Mouse (Mus musculus) kidney, postnatal 0 days (tissue): ENCODE data around the gene Tm9sf2. TPM values are rescaled to one million over a fixed set of nuclear protein-coding genes. Genes with fewer than 3 reads are reported as not detected.

Experiments used
- ATAC-seq: fragments of 200-750 bp; cut with Nextera tagmentation; replicated peaks from 2 replicates; pipeline ENCODE4 v1.8.0; 2017; ENCODE audit warnings: low read depth, moderate number of reproducible peaks, moderate TSS enrichment, moderate library complexity; ENCODE audit not compliant: low FRiP score
- DNase-seq: peaks from one replicate; pipeline ENCODE4 v3.0.0-alpha.2; 2016; ENCODE audit warnings: low spot score
- H3K27ac ChIP-seq: fragments of 300-500 bp; sonication (generic); 2 replicates; pipeline ENCODE4 v1.5.1; 2014; ENCODE audit warnings: mild to moderate bottlenecking
- H3K27me3 ChIP-seq: fragments of 300-500 bp; sonication (generic); 2 replicates; pipeline ENCODE4 v1.6.1; 2014; ENCODE audit warnings: low read length, mixed read lengths; ENCODE audit not compliant: insufficient read depth
- H3K36me3 ChIP-seq: fragments of 300-500 bp; sonication (generic); 2 replicates; pipeline ENCODE4 v1.6.1; 2014; ENCODE audit warnings: low read length, mixed read lengths; ENCODE audit not compliant: insufficient read depth
- H3K4me1 ChIP-seq: fragments of 300-500 bp; sonication (generic); replicated peaks from 2 replicates; pipeline ENCODE4 v1.6.1; 2014; ENCODE audit warnings: antibody characterized with exemption, low read length, mixed read lengths; ENCODE audit not compliant: insufficient read depth
- H3K4me2 ChIP-seq: fragments of 300-500 bp; sonication (generic); 2 replicates; pipeline ENCODE4 v1.6.1; 2014; ENCODE audit warnings: mild to moderate bottlenecking, low read length, moderate library complexity, mixed read lengths
- H3K4me3 ChIP-seq: fragments of 300-500 bp; sonication (generic); replicated peaks from 2 replicates; pipeline ENCODE4 v1.5.1; 2014; ENCODE audit warnings: low read depth, low read length
- H3K9ac ChIP-seq: fragments of 300-500 bp; sonication (generic); 2 replicates; pipeline ENCODE4 v1.6.1; 2014; ENCODE audit warnings: low read depth, low read length
- H3K9me3 ChIP-seq: fragments of 300-500 bp; sonication (generic); replicated peaks from 2 replicates; pipeline ENCODE4 v1.6.1; 2016; ENCODE audit warnings: low read length, inconsistent platforms, mixed read lengths
- CTCF ChIP-seq: IDR thresholded peaks from 2 replicates; pipeline ENCODE4 v1.5.1; 2016; ENCODE audit warnings: antibody characterized with exemption, low read depth, mild to moderate bottlenecking, moderate library complexity
- WGBS: fragments of 180-500 bp; shearing (Covaris S2); extraction: QIAGEN DNeasy Blood & Tissue Kit; methylation state at CpG from one replicate; pipeline ENCODE4 v1.1.7; 2014; 5-methylcytosine and 5-hydroxymethylcytosine counted together
- polyA plus RNA-seq: library from polyadenylated mRNA; unstranded; fragments of >200 nt; fragmentation: Nextera tagmentation; extraction: Ambion mirVana; gene quantifications from 2 replicates; pipeline ENCODE4 v1.2.1, GENCODE M21; 2015

Gene Tm9sf2
- polyA plus RNA-seq, 1 experiment from 2014 or later, result 221 TPM

DNA sequence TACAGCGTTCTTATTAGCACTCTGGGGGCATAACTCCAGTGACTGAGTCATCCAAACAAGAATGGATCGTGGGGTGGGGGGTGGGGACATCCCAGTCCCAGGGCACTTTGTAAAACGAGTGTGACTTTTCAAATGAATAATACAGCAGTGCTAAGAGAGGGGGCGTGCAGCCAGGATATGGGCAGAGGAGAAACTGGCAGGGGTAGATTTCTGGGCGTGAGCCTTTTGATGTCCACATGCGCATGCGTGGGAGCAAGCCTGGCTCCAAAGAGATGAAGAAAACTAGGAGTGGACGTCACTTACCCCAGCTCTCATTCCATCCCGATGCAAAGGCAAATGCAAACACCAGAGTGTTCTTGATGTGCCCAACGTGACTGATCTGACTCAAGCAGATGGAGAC, 32.5 kb upstream of the Tm9sf2 start:
- H3K27me3 ChIP-seq, result no peaks in the 10 kb centered on the region
- H3K9me3 ChIP-seq, result no peaks in the 10 kb centered on the region
- no peaks in the 10 kb centered on the region; the same call in 1 of the 2 replicates for H3K4me1 ChIP-seq
- no peak overlapping the region for H3K27ac ChIP-seq
- no peak overlapping the region for H3K9ac ChIP-seq
- H3K4me2 ChIP-seq, result no peak overlapping the region
- no peak for TF ChIP-seq CTCF
- no peaks in the 10 kb centered on the region for H3K36me3 ChIP-seq
- ATAC-seq (no peak), DNase-seq (no peak)
- H3K4me3 ChIP-seq, result no peak overlapping the region
- 62% methylated on average over 10 of the region's 10 CpGs for WGBS

DNA sequence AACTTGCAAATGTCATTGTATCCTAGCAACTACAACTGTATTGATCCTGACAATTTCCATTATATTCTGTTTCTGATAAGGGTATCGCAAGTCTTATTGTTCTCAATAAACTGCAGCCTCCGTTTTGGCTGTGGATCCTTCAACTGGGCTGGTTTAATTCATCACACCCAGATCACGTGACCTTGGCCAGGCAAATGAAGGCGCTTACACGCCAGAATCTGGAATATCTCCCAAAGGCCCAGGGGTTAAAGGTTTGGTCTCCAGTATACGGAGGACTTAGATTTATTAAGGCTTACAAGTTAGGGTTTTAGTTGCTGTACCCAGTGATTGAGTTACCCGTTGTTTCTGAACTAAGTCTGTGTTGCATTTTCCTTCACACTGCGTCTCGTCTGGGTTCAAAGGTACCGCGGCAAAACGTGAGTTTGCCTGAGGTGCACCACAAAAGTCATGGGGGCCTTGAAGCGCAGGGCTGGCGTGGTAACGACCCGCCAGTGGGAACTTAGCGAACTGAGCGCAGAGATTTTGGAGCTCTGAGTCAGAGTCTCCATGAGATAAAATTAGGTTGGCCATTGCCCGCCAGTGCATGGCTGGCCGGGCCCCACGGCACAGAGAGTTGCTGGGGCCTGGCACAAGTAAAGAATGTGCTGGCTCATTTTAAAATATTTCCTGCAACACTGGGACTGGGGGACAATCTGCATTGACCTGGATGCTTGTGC, 31.2 kb upstream of the Tm9sf2 start:
- 85% methylated on average over 21 of the region's 21 CpGs for WGBS
- no peaks in the 10 kb centered on the region for H3K4me1 ChIP-seq

GRCm38 (mm10) chr14:122077017-122077416, 29.8 kb upstream of the Tm9sf2 start:
- Histone ChIP-seq H3K9ac (no peak overlapping the region), H3K9me3 (no peaks in the 10 kb centered on the region), H3K27ac (no peak overlapping the region), H3K4me1 (no peaks in the 10 kb centered on the region), H3K4me2 (no peak overlapping the region), H3K36me3 (no peaks in the 10 kb centered on the region), H3K27me3 (no peaks in the 10 kb centered on the region), H3K4me3 (no peak overlapping the region)
- DNase-seq (no peak), ATAC-seq (no peak)
- no peak for TF ChIP-seq CTCF
- WGBS, result 84% methylated on average over 3 of the region's 3 CpGs

More for the DNA sequence above, 31.2 kb upstream of the Tm9sf2 start:
- H3K9me3 ChIP-seq, result no peaks in the 10 kb centered on the region
- H3K36me3 ChIP-seq, result no peaks in the 10 kb centered on the region
- no peak overlapping the region for H3K27ac ChIP-seq
- H3K27me3 ChIP-seq, result no peaks in the 10 kb centered on the region
- ATAC-seq (no peak), DNase-seq (no peak)
- no peak overlapping the region for H3K4me3 ChIP-seq
- H3K9ac ChIP-seq, result no peak overlapping the region
- H3K4me2 ChIP-seq, result no peak overlapping the region
- TF ChIP-seq CTCF, result no peak

- no peaks in the 10 kb centered on the region for H3K9me3 ChIP-seq
- H3K4me1 ChIP-seq, result no peaks in the 10 kb centered on the region
- DNase-seq, result peak; percentile 55
- no peaks in the 10 kb centered on the region for H3K36me3 ChIP-seq
- H3K27ac ChIP-seq, result no peak overlapping the region
- 0 out of 2 replicates have a peak, but pooled peaks have one; percentile 29 for ATAC-seq
- 45% methylated on average over 6 of the region's 6 CpGs for WGBS
- no peak overlapping the region for H3K4me3 ChIP-seq
- H3K4me2 ChIP-seq, result no peak overlapping the region
- H3K27me3 ChIP-seq, result no peaks in the 10 kb centered on the region
- no peak overlapping the region for H3K9ac ChIP-seq
- TF ChIP-seq CTCF, result peak; percentile 73
These were observed 27.4 kb upstream of the Tm9sf2 start for GRCm38 (mm10) chr14:122079428-122079827.

DNA sequence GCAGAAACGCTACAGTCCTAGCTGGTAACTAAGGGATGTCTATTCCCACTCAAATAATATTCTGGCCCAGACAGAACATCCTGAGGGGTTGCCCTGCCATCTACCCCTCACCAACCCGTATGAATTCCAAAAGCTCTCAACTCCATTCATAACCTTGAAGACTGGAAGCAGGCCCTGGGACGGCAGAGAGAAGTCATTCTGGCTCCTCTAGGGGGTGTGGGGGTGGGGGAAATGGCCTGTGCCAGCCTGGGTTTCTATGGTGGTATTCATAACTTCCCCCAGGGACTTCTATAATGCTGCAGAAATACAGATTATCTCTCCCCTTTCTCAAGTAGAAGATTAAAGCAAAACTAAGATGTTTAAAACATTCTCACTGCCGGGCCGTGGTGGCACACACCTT, 26.9 kb upstream of the Tm9sf2 start:
- H3K27ac ChIP-seq, result no peak overlapping the region
- no peak overlapping the region for H3K4me2 ChIP-seq
- no peak for TF ChIP-seq CTCF
- no peaks in the 10 kb centered on the region for H3K4me1 ChIP-seq
- H3K36me3 ChIP-seq, result no peaks in the 10 kb centered on the region
- DNase-seq (no peak), ATAC-seq (no peak)
- 88% methylated on average over 5 of the region's 5 CpGs for whole genome bisulfite sequencing
- no peak overlapping the region for H3K9ac ChIP-seq
- H3K27me3 ChIP-seq, result no peaks in the 10 kb centered on the region
- no peaks in the 10 kb centered on the region for H3K9me3 ChIP-seq
- H3K4me3 ChIP-seq, result no peak overlapping the region

DNA sequence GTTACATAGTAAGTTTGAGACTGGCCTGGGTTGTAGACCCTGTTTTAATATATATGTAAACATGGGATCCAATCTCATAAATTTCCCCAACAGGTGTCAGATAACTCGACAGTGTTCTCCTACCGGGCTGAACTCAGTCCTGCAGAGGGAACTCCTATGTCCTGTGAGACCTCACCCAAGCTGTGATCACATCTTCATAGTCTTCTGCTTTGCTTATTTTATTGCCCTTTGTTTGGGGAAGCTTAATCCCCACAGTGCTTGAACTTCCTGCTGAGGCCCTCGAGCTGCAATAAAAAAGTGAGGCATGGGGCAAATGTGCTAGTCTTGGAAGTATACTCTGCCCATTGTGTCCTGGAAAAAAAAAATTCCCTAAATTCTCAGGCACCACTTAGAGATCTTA, 25.5 kb upstream of the Tm9sf2 start:
- TF ChIP-seq CTCF, result no peak
- no peak overlapping the region for H3K9ac ChIP-seq
- no peak overlapping the region for H3K4me3 ChIP-seq
- no peaks in the 10 kb centered on the region for H3K9me3 ChIP-seq
- no peaks in the 10 kb centered on the region for H3K27me3 ChIP-seq
- H3K4me1 ChIP-seq, result no peaks in the 10 kb centered on the region
- DNase-seq (no peak), ATAC-seq (no peak)
- H3K27ac ChIP-seq, result no peak overlapping the region
- WGBS, result 21% methylated on average over 3 of the region's 3 CpGs
- H3K4me2 ChIP-seq, result no peak overlapping the region
- H3K36me3 ChIP-seq, result no peaks in the 10 kb centered on the region

- no peak for ATAC-seq
- no peak for TF ChIP-seq CTCF
- Histone ChIP-seq H3K9me3 (no peaks in the 10 kb centered on the region), H3K36me3 (no peaks in the 10 kb centered on the region), H3K4me2 (no peak overlapping the region), H3K9ac (no peak overlapping the region), H3K27ac (no peak overlapping the region), H3K27me3 (no peaks in the 10 kb centered on the region), H3K4me1 (no peaks in the 10 kb centered on the region), H3K4me3 (no peak overlapping the region)
- no peak for DNase-seq
- WGBS, result 73% methylated on average over 7 of the region's 7 CpGs
These were observed 23.3 kb upstream of the Tm9sf2 start for GRCm38 (mm10) chr14:122083499-122083898.
